Mouse (Mus musculus): Measurements from ENCODE around the gene Nudt13.
A peak's percentile ranks its signal among the peaks of the same experiment; 100 is the strongest.
"Not testable (repeated sequence)": the region's sequence is repeated elsewhere in the genome, so short reads cannot be mapped to it uniquely, and the experiment has no call there.

Gene Nudt13

DNA sequence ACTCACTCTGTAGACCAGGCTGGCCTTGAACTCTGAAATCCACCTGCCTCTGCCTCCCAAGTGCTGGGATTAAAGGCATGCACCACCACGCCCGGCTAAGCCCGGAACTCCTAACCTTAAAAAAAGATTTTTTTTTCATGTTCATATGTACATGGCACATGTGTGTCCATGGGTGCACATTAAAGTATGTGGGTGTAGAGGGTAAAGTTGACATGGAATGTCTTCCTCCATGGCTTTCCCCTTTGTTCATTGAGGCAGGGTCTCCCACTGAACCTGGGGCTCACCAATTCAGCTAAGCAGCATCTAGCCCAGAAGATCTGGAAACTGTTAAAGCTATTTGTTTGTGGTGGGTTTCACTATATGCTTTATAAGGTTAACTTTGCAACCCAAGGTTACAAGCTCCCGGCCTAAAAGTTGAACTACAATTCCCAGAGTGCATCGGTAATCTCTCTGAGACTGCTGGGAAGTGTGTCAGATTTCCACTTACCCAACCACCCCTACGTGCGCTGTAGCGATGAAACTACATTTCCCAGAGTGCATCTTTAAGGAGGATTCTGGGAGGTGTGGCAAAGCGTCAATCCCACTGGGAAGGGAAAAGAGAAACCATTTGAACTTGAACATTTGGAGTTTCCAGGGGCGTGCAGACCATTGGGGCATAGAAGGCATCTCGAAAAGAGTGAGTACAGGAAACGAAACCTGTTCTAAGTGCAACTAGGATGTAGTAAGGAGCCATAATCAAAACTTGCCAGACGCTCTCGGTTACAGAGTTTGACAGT, at the start of gene Nudt13:
Gene Nudt13, plus strand, starts transcription at position 581 of the 776 bp plus-strand sequence.
- DNase-seq (ENCODE audit: low spot score): peak; percentile 84

- no peak for DNase-seq (ENCODE audit: low spot score)
Observed at GRCm38 (mm10) chr14:20245318-20245717, 49.2 kb upstream of the Nudt13 start.

- DNase-seq (ENCODE audit: low spot score): no peak
Observed at GRCm38 (mm10) chr14:20245861-20246260, 48.6 kb upstream of the Nudt13 start.

DNA sequence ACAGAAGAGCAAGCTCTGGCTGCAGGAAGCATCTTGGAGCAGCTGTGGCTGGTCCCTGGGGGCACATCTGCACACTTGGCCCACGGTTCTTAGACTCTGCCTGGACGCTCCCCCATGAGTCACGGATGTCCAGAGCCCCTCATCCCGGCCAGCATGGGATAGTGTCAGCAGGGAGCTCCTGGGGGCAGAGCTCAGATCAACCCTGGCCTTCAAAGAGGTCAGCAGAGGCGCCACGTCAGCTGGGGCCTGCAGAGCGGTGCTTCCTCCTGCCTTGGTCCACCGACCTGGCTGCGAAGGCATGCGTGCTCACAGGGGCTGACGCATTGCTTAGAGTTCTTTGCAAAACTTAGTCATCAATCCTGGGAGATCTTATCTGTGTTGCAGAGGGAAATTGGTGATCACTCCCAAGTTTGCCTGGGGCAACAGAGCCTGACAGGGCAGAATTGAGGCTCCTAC, 47.7 kb upstream of the Nudt13 start:
- DNase-seq (ENCODE audit: low spot score): no peak

- DNase-seq (ENCODE audit: low spot score): no peak
Observed at GRCm38 (mm10) chr14:20248001-20248400, 46.5 kb upstream of the Nudt13 start.

GRCm38 (mm10) chr14:20250237-20251171, 44.0 kb upstream of the Nudt13 start:
- no peak for DNase-seq (ENCODE audit: low spot score)

- peak; percentile 47 for DNase-seq (ENCODE audit: low spot score)
Observed at GRCm38 (mm10) chr14:20258185-20259113, 36.0 kb upstream of the Nudt13 start.

- DNase-seq (ENCODE audit: low spot score): no peak
Observed at GRCm38 (mm10) chr14:20262346-20262745, 32.2 kb upstream of the Nudt13 start.

DNA sequence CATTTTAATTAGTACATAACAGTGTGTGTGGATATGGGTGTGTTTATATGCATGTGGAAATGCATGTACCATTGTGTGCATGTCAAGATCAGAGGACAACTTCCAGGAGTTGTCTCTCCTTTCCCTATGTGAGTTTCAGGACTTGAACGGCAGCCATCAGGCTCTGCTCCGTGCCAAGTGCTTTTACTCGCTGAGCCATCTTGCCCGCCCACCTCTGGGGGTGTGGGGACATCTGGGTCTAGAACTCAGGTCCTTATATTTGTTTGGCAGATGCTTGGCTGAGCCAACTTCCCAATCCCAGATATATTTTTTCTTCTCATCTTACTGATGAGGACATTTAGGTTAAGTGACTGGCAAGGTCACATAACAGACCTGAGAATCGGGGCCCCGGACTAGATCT, 26.1 kb upstream of the Nudt13 start:
- DNase-seq (ENCODE audit: low spot score): no peak

- DNase-seq (ENCODE audit: low spot score): no peak
Observed at GRCm38 (mm10) chr14:20269082-20269809, 25.3 kb upstream of the Nudt13 start, which contains the start of gene Kcnk16. Kcnk16 (minus strand) TSS chr14:20269199.

- DNase-seq (ENCODE audit: low spot score): no peak
Observed at GRCm38 (mm10) chr14:20291391-20291790, 3.1 kb upstream of the Nudt13 start.

DNA sequence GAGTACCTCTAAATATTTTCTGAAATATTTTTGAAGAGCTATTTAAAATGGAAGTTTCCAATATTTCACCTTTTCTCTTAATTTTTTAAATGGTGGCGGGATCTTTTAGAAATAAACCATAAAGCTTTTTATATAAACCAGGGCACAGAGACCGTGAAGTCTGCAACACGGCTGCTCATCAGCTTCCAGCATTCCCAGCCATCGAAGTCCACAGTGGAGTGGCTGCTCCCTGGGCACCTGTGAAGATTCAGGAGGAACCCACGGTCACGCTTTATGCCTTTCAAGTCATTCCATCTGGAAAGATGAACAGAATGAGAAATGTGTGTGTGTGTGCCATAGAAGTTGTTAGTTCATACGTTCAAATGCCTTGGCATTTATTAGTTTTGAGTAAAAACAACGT, 450 bp downstream of the Nudt13 start:
- DNase-seq (ENCODE audit: low spot score): no peak

DNA sequence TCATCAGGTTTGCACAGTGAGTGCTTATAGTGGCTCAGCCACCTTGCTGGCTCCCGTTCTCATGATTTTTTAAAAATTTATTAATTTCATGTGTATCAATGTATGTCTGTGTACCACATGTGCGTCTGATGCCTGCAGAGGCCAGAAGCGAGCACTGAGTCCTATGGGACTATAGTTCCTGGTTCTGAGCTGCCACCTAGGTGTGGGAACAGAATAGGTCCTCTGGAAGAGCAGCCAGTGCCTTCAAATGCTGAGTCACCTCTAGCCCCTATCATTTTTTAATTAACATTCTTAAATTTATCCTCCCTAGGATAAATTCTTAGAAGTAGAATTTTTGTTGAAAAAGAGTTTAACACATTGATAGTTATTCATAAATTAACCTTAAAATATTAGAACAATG, 3.1 kb downstream of the Nudt13 start:
- DNase-seq (ENCODE audit: low spot score): no peak

DNA sequence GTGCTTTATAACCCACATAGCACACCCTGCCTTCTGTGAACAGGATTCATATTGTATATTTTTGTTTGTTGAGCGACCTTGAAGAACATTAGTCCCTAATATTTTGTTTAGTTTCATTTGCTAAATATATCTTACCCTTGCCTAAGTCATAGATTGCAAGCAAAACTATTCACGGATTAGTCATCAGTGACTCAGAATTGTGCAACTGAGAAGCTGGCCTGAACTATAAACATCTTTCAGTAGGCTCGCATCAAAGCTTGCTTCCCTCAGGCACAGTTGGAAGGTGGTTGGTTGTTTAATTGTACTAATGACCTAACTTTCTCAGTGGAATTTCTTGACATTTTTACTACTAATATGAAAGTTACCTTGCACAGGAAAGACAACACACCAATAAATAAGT, 3.6 kb downstream of the Nudt13 start:
- DNase-seq (ENCODE audit: low spot score): no peak

GRCm38 (mm10) chr14:20305085-20305484, 10.6 kb downstream of the Nudt13 start:
- not testable (repeated sequence) for DNase-seq (ENCODE audit: low spot score)

DNA sequence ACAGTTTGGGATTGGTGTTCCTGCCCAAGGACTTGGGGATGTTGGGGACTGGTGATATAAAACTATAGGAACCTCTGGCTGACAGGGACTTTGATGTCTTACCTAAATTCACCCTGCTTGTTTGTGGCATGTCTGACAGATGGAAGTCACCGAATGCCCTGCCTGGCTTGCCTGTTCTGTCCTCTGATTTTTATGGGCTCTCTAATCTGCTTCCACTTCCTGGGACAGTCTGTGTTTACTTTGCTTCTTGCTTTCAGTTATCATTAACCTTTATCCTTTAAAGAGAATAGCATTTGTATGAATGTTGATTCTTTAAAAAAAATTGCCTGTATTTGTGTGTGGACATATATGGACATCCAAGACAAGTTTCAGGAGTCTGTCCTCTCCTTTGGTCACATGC, 20.6 kb downstream of the Nudt13 start:
- no peak for DNase-seq (ENCODE audit: low spot score)

- DNase-seq (ENCODE audit: low spot score): no peak
Observed at GRCm38 (mm10) chr14:20319420-20319819, 24.9 kb downstream of the Nudt13 start.

DNA sequence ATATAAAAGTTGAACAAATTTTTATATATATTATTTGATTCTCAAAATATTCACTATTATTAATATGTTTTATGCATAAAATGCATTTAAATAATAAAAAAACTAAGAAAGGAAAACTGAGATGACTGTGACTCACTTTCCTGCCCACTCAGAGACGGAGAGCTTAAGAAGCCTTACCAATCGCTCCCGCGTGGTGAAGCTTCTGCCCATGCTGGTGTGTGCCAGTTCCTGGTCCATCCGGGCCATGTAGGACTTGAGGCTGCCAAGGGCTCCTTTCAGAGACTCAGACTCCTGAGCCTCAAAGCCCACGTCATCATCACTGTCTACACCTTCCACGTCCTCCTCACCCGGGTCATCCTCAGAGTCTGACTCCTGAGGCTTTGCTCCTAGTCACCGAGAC, 29.7 kb downstream of the Nudt13 start:
- no peak for DNase-seq (ENCODE audit: low spot score)

DNA sequence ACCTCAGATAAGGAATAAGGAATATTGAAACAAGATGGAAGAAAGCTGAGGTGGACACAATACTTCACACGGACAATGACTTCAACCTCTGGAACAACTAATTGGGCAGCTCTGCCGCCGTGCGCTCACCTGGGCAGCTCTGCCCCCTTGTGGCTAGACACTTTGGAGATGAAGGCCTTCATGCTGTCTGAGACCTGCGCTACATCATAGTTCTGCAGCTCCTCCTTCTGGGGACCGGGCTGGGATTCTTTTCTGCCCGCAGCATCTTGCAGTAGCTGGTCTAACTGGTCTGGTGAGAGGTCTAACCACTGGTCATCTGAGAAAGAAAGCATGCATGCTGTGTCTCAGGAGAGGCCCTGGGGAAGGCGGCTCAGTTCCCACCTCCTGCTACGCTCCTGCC, 34.0 kb downstream of the Nudt13 start:
- no peak for DNase-seq (ENCODE audit: low spot score)

DNA sequence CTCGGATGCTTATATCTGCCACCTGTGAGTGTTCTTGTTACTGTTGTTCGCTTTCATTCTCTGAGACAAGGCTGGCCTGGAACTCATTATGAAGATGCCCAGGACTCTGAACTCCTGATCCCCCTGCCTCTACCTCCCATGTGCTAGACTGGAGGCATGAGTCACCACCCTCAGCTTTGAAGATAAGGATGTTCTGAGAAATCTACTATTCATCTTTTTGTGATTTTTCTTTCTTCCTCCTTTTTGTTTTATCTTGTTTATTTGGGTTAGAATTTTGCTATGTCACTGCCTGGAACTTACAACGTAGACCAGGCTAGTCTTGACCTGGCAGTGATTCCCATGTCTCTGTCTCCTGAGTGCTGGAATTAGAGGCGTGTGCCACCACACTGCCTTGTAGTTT, 36.8 kb downstream of the Nudt13 start:
- no peak for DNase-seq (ENCODE audit: low spot score)

- DNase-seq (ENCODE audit: low spot score): no peak
Observed at GRCm38 (mm10) chr14:20339415-20339814, 44.9 kb downstream of the Nudt13 start.

Data from left cerebral cortex, adult 11 months (tissue).